Mouse (Mus musculus) Muller cell, postnatal 12 days (primary cell): ENCODE results near the gene Tmcc3.

Experiments used
- DNase-seq: peaks from one replicate; pipeline ENCODE4 v3.0.0-alpha.2; 2015; ENCODE audit errors: inconsistent ontology term

Tmcc3 gene

DNA sequence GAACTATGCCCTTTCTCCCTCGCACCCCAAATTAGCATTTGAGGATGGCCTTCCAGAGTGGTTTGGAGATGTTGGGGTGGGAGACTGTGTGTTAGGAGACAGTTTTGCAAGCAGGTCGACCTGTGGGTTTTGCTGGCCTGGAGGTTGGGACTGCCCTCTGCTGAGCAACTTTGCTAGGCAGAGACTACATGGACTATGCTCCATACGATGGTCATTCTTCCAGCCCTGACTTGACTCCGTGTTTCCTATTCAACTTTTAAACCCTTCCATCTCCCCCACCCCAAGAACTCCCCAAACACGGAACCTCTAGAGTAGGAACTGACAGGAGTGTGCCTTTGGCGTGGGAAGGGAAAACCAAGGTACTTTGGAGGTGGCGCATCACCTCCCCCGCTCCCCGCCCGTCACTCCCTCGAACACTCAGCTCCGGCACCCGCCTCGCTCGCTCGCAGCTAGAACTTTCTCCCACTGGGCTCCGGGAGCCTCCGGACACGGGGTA, at the start of gene Tmcc3:
TSS of gene Tmcc3 (plus strand) at position 439 of the 496 bp plus-strand sequence.
- no peak for DNase-seq

DNA sequence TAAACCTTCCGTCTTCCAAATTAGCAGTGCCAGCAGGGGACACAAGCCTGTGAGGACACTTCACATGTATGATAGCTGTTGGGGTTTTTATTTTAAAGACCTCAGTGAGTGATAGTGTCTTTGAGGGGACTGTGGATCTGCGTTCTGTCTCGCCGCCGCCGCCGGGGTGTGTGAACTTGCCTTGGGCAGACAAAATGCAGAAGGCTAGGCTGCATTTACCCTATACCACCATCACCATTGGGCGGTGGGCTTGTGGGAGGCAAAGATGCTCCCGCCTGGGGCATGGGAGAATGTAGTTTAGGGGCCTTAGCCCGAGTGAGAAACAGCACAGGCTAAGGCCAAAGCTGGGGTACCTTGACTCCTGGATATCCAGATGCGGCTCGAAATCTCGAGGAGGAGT, 49.1 kb upstream of the Tmcc3 start:
- no peak for DNase-seq

DNA sequence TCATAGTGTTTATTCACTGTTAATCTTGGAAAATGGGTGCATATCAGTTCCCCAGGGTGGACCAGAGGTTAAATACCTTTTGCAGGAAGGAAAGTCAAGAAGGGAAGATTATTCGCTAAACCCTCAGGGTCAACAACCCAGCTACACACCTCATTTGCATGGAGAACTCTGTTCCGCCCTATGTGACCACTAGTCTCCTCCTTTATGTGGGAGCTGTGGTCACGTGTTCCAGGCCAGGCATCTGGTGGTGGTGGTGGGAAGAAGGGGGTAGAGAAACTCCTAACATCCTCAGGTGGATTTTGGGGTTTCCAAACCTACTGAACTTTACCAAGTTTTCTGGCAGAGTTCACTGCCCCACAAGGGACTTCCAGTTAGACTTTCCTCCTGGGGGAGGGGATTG, 48.5 kb upstream of the Tmcc3 start:
- no peak for DNase-seq

DNA sequence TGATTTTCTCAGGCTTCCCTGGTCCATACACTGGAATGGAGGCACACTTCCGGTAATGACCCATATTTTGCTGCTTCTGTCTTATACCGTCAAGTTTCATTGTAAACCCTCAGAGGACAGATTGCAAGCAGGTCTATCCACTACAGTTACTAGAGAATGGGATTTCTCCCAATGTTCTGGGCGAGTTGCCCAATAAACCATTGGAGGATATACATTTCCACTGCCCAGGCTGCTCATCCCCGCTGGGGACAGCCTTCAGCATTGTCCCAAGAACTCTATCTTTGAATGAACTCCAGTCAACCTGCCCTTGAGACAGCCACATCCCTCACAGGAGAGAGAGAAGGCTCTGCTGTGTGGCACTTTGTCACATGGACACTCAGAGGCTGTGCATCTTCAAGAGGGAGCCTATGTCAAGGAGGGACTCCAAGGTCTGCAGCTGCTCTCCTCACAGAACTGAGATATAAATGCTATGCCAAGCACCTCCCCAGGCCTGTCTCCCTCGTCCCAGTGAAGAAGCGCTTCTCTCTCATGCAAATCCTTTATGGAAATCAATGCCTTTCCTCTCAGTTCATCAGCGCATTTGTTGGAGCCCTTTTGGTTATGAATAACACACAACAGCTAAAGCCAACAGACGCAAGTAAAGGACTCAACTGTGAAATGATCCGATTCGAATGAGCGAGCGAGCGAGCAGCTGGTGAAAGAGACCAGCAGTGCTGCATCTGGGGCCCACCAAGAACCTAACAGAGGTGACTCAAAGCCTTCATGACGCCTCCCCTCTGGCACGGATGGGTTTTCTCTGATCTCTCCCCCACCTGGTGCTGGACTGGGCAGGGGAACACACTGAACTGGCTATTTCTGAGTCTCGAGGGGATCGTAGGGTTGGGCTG, 45.9 kb upstream of the Tmcc3 start:
- no peak for DNase-seq

DNA sequence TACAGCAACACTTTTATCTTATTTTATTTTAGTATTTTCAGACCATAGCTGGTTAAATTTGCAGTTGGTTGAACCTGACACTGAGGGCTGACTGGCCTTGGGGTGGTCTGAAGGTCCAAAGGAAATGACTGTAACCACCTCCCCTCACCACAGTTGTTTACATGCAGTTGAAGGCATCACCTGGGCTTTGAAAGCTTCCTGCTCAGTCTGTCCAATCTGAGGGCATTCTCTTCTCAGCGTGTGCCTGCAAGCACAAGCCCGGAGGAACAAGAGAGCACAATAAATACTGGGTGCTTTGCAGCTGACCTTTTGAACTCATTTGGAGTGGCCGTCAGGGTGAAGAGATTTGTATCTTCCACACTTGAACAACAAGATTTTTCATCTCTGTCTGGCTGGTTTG, 36.4 kb upstream of the Tmcc3 start:
- DNase-seq: no peak

GRCm38 (mm10) chr10:94276511-94276910, 35.2 kb upstream of the Tmcc3 start:
- no peak for DNase-seq

GRCm38 (mm10) chr10:94282179-94282578, 29.6 kb upstream of the Tmcc3 start:
- DNase-seq: peak; percentile 79

- DNase-seq: no peak
Observed at GRCm38 (mm10) chr10:94282797-94283196, 29.0 kb upstream of the Tmcc3 start.

- no peak for DNase-seq
Observed at GRCm38 (mm10) chr10:94294437-94294836, 17.3 kb upstream of the Tmcc3 start.

DNA sequence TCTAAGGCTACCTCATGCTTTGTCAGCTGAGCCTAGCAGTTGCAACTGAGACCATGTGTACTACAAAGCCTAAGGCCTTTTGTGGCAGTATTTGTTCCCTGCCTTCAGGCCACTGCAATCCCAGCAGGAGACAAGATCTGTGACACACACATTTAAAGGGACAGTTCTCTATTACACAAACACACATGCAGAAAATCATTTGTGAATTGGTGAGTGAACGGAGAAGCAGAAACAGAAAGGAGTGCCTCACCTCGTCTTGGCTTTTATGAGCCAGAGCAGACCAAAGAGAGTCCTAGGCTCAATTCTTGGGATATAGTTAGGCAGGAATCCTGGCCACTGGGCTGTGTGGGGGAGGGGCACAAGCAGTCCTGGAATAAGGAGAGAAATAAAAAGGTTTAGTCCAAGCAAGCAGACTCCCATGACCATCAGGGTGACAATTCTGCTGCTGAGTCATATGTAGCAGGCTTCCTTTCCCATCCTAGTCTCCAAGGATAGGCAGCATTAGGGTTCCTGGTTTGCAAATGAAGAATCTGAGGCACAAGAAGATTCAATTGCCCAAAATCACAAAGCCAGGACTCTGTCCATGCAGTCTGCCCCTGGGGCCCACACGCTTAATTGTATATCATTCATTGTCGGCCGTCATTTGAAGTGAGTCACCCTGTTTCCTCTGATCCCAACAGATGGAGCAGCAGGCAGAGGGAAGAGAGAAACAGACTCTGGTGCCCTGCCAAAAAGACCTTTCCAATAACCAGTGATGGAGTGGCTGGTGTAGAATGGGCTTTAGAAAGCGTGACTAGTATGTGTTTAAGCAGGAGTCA, 16.6 kb upstream of the Tmcc3 start:
- peak; percentile 75 for DNase-seq

GRCm38 (mm10) chr10:94295923-94296605, 15.7 kb upstream of the Tmcc3 start:
- no peak for DNase-seq

- no peak for DNase-seq
Observed at GRCm38 (mm10) chr10:94298471-94298870, 13.3 kb upstream of the Tmcc3 start, which contains the start of gene Gm4792. Gene Gm4792 (minus strand): TSS chr10:94298703.

DNA sequence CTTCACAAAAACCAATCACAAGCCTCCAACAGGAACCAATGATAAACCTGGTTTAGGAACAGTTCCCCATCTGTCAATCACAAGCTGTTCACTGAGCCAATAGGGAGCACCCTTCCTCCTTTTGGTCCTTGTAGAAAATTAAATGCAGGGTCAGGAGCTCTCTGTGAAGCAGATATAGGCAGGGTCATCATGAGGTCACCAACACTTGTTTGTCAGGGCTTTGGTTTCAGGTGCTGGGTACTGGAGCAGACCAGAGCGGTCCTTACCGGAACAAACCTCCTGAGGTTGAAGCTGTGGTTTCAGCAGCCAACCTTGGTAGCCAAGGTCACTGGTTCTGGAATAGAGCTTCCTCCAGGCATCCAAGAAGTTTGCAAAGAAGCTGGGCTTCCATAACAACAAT, 12.4 kb upstream of the Tmcc3 start:
- no peak for DNase-seq

DNA sequence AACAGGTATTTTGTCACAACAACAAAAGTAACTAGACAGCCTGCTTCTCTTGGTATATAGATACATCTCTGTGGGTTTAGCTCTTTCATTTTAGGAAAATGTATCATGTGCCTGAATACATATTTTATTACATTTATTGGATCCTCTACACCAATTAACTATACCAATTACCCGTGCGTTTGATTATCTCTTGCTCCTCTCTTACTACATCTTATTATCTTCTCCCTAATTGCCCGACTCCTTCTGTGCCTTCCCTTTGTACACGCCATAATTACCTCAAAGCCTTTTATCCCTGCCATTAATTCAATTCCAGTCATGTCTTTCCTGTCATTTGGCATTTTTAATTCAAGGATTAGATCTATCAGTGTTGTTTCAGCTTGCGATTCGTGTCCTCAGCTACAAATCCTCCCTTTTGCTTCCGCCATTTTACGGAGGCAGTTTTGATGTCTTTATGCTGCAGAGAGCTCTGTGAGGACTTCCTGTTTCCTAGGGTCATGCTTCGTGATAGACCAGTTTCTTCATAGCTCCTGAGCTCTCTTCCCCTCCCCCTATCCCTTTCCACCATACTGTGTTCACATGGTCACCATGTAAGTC, 7.6 kb upstream of the Tmcc3 start:
- DNase-seq: no peak

DNA sequence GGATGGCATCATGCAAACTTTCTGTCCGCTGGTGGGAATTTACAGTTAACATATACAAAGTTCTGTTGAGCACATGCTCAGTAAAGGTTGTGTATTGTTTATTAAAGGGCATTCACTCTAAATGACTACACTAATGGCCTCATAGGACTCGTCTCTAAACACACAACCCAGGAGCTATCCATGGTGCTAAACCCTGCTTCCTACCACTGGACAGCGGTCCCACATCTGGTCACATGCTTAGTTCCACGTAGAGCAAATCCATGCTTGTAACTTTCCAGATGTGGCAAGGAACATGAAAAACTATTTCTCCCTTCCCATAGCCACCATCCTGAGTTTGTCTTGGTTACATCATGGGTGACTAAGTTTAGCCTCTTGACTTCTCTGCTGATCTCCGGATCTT, 6.2 kb upstream of the Tmcc3 start:
- no peak for DNase-seq

- DNase-seq: no peak
Observed at GRCm38 (mm10) chr10:94310499-94311267, 1.1 kb upstream of the Tmcc3 start.

- DNase-seq: peak; percentile 63
Observed at GRCm38 (mm10) chr10:94312007-94312715, 412 bp downstream of the Tmcc3 start.

GRCm38 (mm10) chr10:94313146-94313545, 1.4 kb downstream of the Tmcc3 start:
- no peak for DNase-seq

DNA sequence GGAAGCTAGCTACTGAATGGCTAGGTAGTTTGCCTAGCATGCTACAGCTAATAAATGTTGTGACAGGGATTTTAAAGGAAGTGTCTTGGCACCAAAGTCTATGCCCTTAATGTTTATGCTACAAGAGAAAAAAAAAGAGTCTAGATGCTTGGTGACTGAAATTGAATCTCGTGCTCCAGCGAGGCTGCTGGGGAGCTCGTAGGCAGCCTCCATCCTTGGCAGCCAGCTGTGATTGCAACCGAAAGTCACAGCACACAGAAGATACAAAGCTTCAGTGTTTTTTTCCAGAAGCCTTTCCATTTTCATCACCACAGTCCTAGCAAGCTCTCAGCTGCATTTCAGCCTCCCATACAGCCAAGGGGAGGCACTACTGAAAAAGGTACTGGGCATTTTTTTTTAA, 6.8 kb downstream of the Tmcc3 start:
- no peak for DNase-seq

- DNase-seq: no peak
Observed at GRCm38 (mm10) chr10:94329962-94330361, 18.2 kb downstream of the Tmcc3 start.
